Mouse (Mus musculus): ENCODE measurements at regions not wholly inside any gene's neighbourhood (a gene's known extent, or its start where the extent isn't known, plus 50 kb on each side); places are given as distances from the start of the nearest gene placed in this dataset.

DNA sequence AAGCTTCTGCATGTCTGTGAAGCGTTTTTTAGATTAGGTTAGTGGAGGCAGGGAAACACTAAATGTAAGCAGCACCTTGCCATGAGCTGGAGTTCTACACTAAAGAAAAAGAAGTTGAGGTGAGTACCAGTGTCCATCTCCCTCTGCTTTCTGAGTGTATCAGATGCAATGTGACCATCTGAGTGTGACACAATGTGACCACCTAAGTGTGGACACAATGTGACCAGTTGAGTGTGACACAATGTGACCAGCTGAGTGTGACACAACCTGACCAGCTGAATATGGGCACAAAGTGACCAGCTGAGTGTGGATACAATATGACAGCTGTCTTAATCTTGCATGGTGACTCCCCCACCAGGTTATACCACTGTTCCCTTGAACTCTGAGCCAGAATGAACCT is 101.0 kb upstream of the Xpo1 start:
- Histone ChIP-seq H3K27ac (ENCODE audit: low read depth, low read length) (no peak overlapping the region), H3K9ac (ENCODE audit: low read depth, low read length) (no peak overlapping the region), H3K4me3 (ENCODE audit: low read length) (no peak overlapping the region), H3K9me3 (ENCODE audit: control insufficient read depth, low read length) (peaks cover 2% of the 10 kb centered on the region; the same call in 1 of the 2 replicates), H3K27me3 (ENCODE audit: control insufficient read depth, insufficient read depth, low read length) (no peaks in the 10 kb centered on the region), H3K4me2 (replicated peaks; ENCODE audit: low read depth, low read length) (no peak overlapping the region), H3K36me3 (ENCODE audit: control insufficient read depth, insufficient read depth, low read length) (no peaks in the 10 kb centered on the region), H3K4me1 (ENCODE audit: control insufficient read depth, insufficient read depth, low read length) (no peaks in the 10 kb centered on the region)
- 64% methylated on average over 1 of the region's 1 CpGs for WGBS
- ATAC-seq (ENCODE audit: low FRiP score, low TSS enrichment) = no peak

DNA sequence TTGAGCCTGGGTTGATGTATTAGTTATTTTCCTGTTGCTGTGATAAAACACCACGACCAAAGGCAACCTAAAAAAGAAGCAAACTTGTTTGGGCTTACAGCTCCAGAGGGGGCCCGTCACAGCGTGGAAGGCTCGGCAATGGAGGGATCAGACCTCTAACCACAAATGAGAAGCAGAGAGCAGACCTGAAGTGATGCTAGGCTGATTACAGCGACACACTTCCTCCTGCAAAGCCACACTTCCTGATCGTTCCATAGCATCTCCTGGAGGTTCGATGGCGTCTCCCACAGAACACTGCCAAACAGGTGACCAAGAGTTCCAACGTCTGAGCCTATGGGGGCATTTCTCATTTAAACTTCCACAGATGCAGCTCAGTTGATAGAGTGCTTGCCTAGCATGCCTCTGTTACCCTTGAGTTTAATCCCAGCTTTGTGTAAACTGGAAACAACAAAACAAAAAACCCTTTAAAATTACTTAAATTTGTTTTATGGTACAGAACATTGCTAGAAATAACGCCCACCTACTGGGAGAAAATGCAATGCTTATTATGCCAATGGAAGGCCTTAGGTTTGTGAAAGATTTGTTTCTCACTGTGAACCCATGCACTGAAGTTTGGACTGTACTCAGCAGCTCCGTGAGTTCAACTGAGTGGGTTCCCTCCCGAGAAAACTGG is 87.2 kb upstream of the Xpo1 start:
- no peaks in the 10 kb centered on the region for H3K4me1 ChIP-seq (ENCODE audit: control insufficient read depth, insufficient read depth, low read length)
- no peak overlapping the region for H3K27ac ChIP-seq (ENCODE audit: low read depth, low read length)
- no peaks in the 10 kb centered on the region for H3K27me3 ChIP-seq (ENCODE audit: control insufficient read depth, insufficient read depth, low read length)
- no peaks in the 10 kb centered on the region for H3K9me3 ChIP-seq (ENCODE audit: control insufficient read depth, low read length)
- H3K9ac ChIP-seq (ENCODE audit: low read depth, low read length) = no peak overlapping the region
- H3K4me2 ChIP-seq (replicated peaks; ENCODE audit: low read depth, low read length) = no peak overlapping the region
- WGBS = 86% methylated on average over 12 of the region's 12 CpGs
- no peak overlapping the region for H3K4me3 ChIP-seq (ENCODE audit: low read length)
- no peaks in the 10 kb centered on the region for H3K36me3 ChIP-seq (ENCODE audit: control insufficient read depth, insufficient read depth, low read length)
- no peak for ATAC-seq (ENCODE audit: low FRiP score, low TSS enrichment)

DNA sequence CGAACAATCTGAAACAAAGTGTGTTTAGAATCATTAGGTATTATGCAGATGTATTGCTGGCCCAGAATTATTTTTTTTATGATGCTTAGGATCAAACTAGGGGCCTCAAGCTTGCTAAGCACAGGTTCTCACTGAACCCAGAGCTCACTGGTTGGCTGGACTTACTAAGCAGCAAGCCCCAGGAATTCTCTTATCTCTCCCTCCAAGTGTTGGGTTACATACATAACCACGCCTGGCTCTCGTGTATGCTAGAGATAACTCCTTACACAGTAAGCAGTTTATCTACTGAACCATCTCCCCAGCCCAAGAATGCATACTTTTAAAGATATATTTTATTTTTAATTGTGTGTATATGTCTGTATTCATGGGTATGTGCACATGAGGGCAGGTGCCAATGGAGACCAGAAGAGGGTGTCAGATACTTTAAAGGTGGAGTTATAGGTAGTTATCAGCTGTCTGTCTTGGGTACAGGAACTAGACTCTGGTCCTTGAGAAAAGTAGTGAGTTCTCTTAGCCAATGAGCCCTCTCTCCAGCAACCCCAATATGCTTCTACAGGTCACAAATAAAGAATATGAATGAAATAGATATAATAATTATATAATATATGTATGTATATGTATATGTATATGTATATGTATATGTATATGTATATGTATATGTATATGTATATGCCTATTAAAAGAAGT is 86.0 kb upstream of the Xpo1 start:
- H3K36me3 ChIP-seq (ENCODE audit: control insufficient read depth, insufficient read depth, low read length) = no peaks in the 10 kb centered on the region
- no peak overlapping the region for H3K27ac ChIP-seq (ENCODE audit: low read depth, low read length)
- no peaks in the 10 kb centered on the region for H3K9me3 ChIP-seq (ENCODE audit: control insufficient read depth, low read length)
- no peaks in the 10 kb centered on the region for H3K27me3 ChIP-seq (ENCODE audit: control insufficient read depth, insufficient read depth, low read length)
- no peaks in the 10 kb centered on the region for H3K4me1 ChIP-seq (ENCODE audit: control insufficient read depth, insufficient read depth, low read length)
- 70% methylated on average over 3 of the region's 3 CpGs for WGBS
- H3K4me3 ChIP-seq (ENCODE audit: low read length) = no peak overlapping the region
- no peak for ATAC-seq (ENCODE audit: low FRiP score, low TSS enrichment)
- no peak overlapping the region for H3K9ac ChIP-seq (ENCODE audit: low read depth, low read length)
- H3K4me2 ChIP-seq (replicated peaks; ENCODE audit: low read depth, low read length) = no peak overlapping the region

DNA sequence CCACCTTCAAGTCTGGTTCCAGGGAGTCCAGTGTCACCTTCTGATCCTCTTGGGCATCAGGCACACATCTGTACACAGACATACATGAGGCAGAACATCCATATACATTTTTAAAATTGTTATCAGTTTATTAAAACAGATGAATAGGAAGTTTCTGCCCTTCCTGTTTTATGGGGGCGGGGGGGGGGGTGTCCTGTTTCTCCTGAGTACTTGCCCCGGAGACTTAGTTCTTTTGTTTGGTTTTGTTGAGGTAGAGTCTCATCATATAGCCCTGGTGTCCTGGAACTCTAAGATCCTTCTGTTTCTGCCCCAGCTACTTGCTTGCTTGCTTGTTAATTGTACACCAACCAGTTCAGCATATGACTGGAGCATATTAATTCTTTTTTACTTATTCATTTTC is 85.0 kb upstream of the Xpo1 start:
- no peak for ATAC-seq (ENCODE audit: low FRiP score, low TSS enrichment)
- H3K4me3 ChIP-seq (ENCODE audit: low read length) = no peak overlapping the region
- H3K27ac ChIP-seq (ENCODE audit: low read depth, low read length) = no peak overlapping the region
- no peak overlapping the region for H3K4me2 ChIP-seq (replicated peaks; ENCODE audit: low read depth, low read length)
- H3K9me3 ChIP-seq (ENCODE audit: control insufficient read depth, low read length) = no peaks in the 10 kb centered on the region
- no peaks in the 10 kb centered on the region for H3K36me3 ChIP-seq (ENCODE audit: control insufficient read depth, insufficient read depth, low read length)
- H3K27me3 ChIP-seq (ENCODE audit: control insufficient read depth, insufficient read depth, low read length) = no peaks in the 10 kb centered on the region
- 55% methylated on average over 2 of the region's 2 CpGs for WGBS
- H3K4me1 ChIP-seq (ENCODE audit: control insufficient read depth, insufficient read depth, low read length) = no peaks in the 10 kb centered on the region
- no peak overlapping the region for H3K9ac ChIP-seq (ENCODE audit: low read depth, low read length)

DNA sequence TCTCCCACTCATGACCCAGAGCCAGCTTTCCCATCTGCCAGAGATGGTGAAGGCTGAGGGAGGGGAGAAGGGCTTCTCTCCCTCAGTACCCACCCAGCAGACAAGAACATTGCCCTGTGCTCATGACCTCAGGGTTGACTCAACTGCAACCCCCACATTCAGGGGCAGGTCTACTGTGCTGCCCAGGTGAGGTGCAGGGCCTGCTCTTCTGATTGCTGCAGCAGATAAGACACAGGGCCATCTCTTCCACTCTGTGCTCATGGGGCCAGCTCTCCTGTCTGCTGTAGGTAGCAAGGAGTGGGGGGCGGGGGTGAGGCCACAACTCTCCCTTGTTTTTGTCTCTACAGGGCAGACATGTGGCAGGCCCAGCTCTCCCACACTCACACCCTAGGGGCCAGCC is 84.1 kb upstream of the Xpo1 start:
- H3K4me3 ChIP-seq (ENCODE audit: low read length) = no peak overlapping the region
- no peaks in the 10 kb centered on the region for H3K9me3 ChIP-seq (ENCODE audit: control insufficient read depth, low read length)
- no peak overlapping the region for H3K4me2 ChIP-seq (replicated peaks; ENCODE audit: low read depth, low read length)
- no peak overlapping the region for H3K9ac ChIP-seq (ENCODE audit: low read depth, low read length)
- H3K4me1 ChIP-seq (ENCODE audit: control insufficient read depth, insufficient read depth, low read length) = no peaks in the 10 kb centered on the region
- H3K36me3 ChIP-seq (ENCODE audit: control insufficient read depth, insufficient read depth, low read length) = no peaks in the 10 kb centered on the region
- no peaks in the 10 kb centered on the region for H3K27me3 ChIP-seq (ENCODE audit: control insufficient read depth, insufficient read depth, low read length)
- no peak overlapping the region for H3K27ac ChIP-seq (ENCODE audit: low read depth, low read length)
- ATAC-seq (ENCODE audit: low FRiP score, low TSS enrichment) = no peak
- WGBS = 100% methylated on average over 1 of the region's 1 CpGs

DNA sequence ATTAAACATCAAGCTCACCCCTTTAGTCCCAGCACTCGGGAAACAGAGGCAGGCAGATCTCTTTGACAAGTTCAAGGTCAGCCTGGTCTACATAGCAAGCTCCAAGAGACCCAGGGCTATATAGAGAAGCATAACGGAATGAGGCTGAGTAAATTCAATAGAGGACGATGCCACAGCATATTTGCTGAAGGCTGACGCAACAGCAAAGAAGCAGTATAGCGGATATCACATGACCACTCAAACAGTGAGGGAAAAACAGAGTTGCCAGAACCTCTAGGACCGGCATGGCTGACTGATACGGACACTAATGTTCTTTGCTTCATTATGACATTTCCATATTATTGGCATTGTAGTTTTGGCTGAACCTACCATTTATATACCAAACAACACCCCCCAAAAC is 74.2 kb upstream of the Xpo1 start:
- H3K27ac ChIP-seq (ENCODE audit: low read depth, low read length) = no peak overlapping the region
- no peaks in the 10 kb centered on the region for H3K36me3 ChIP-seq (ENCODE audit: control insufficient read depth, insufficient read depth, low read length)
- H3K4me1 ChIP-seq (ENCODE audit: control insufficient read depth, insufficient read depth, low read length) = no peaks in the 10 kb centered on the region
- H3K4me3 ChIP-seq (ENCODE audit: low read length) = no peak overlapping the region
- no peak overlapping the region for H3K4me2 ChIP-seq (replicated peaks; ENCODE audit: low read depth, low read length)
- WGBS = 92% methylated on average over 7 of the region's 7 CpGs
- no peaks in the 10 kb centered on the region for H3K27me3 ChIP-seq (ENCODE audit: control insufficient read depth, insufficient read depth, low read length)
- H3K9ac ChIP-seq (ENCODE audit: low read depth, low read length) = no peak overlapping the region
- ATAC-seq (ENCODE audit: low FRiP score, low TSS enrichment) = no peak
- peaks cover 5% of the 10 kb centered on the region for H3K9me3 ChIP-seq (ENCODE audit: control insufficient read depth, low read length)

DNA sequence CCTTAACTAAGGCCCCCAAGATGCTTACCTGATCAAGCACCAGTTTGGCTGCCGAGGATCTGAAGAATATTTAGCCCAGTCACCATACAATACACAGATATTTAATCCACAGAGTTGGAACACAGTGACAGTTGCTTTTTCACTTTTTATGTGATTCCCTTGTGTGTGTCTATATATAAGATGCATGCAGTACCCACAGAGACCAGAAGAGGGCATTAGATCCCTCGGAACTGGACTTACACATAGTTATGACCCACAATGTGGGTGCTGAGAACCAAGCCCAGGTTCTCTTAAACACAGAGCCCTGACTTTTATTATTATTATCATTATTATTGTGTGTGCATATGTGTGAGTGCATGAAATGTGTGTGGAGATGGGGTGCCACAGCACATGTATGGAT is 70.6 kb upstream of the Xpo1 start:
- Histone ChIP-seq H3K9ac (ENCODE audit: low read depth, low read length) (no peak overlapping the region), H3K27me3 (ENCODE audit: control insufficient read depth, insufficient read depth, low read length) (no peaks in the 10 kb centered on the region), H3K4me2 (replicated peaks; ENCODE audit: low read depth, low read length) (no peak overlapping the region), H3K4me1 (ENCODE audit: control insufficient read depth, insufficient read depth, low read length) (no peaks in the 10 kb centered on the region), H3K9me3 (ENCODE audit: control insufficient read depth, low read length) (peaks cover 5% of the 10 kb centered on the region), H3K36me3 (ENCODE audit: control insufficient read depth, insufficient read depth, low read length) (no peaks in the 10 kb centered on the region), H3K27ac (ENCODE audit: low read depth, low read length) (no peak overlapping the region), H3K4me3 (ENCODE audit: low read length) (no peak overlapping the region)
- 88% methylated on average over 2 of the region's 2 CpGs for WGBS
- ATAC-seq (ENCODE audit: low FRiP score, low TSS enrichment) = no peak

DNA sequence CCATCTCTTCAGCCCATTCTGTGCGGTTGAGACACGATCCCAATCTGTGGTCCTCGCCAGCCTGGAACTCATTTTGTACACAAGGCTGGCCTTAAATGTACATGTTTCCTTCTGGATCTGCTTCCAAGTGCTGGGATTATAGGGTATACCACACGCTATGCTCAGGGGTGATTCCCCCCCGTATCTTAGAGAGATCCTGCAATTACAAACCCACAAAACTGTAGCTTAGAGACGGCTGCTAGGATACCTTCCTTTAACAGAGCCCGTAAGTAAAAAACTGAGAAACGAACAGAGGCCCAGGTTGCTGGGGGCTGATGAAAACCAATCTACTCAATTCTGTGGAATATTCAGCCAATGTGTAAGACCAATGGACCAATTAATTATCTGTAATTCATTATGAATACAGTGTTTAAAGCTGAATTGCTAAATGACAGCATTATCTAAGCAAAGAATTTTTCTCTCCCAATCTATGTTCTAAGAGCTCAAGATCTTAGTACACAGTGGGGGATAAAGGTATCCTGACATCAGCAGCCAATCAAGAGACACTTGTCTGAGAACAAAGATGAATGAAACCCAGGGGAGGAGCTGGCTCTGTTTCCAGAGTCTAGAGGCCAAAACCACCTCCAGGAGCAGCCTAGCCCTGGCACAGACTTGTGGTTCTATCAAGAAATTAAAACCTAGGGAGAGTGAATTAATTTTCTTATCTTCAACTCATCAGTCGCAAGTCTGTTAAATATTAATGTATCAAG is 54.0 kb upstream of the Xpo1 start:
- Histone ChIP-seq H3K4me1 (ENCODE audit: control insufficient read depth, insufficient read depth, low read length) (no peaks in the 10 kb centered on the region), H3K4me3 (ENCODE audit: low read length) (no peak overlapping the region), H3K27me3 (ENCODE audit: control insufficient read depth, insufficient read depth, low read length) (no peaks in the 10 kb centered on the region), H3K27ac (ENCODE audit: low read depth, low read length) (no peak overlapping the region), H3K9ac (ENCODE audit: low read depth, low read length) (no peak overlapping the region), H3K36me3 (ENCODE audit: control insufficient read depth, insufficient read depth, low read length) (no peaks in the 10 kb centered on the region), H3K4me2 (replicated peaks; ENCODE audit: low read depth, low read length) (no peak overlapping the region), H3K9me3 (ENCODE audit: control insufficient read depth, low read length) (no peaks in the 10 kb centered on the region)
- 85% methylated on average over 9 of the region's 9 CpGs for WGBS
- no peak for ATAC-seq (ENCODE audit: low FRiP score, low TSS enrichment)

DNA sequence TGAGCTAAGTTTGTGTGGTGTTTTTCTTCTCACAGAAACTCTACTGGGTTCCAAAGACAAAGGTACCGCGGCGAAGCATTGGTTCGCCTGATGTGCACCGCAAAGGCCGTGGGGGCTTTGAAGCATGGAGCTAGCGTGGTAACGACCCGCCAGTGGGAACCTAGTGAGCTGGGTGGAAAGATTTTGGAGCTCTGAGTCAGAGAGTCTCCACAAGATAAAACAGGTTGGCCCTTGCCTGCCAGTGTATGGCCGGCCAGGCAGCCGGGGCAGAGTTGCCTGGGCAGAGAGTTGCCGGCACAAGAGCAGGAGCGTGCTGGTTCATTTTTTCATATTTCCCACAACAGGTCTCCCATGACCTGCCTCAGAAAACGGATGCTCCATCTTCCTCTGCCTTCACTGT is 52.3 kb upstream of the Xpo1 start:
- no peaks in the 10 kb centered on the region for H3K27me3 ChIP-seq (ENCODE audit: control insufficient read depth, insufficient read depth, low read length)
- H3K9me3 ChIP-seq (ENCODE audit: control insufficient read depth, low read length) = no peaks in the 10 kb centered on the region
- H3K27ac ChIP-seq (ENCODE audit: low read depth, low read length) = no peak overlapping the region
- WGBS = 87% methylated on average over 14 of the region's 14 CpGs
- H3K36me3 ChIP-seq (ENCODE audit: control insufficient read depth, insufficient read depth, low read length) = no peaks in the 10 kb centered on the region
- H3K4me3 ChIP-seq (ENCODE audit: low read length) = no peak overlapping the region
- H3K4me1 ChIP-seq (ENCODE audit: control insufficient read depth, insufficient read depth, low read length) = no peaks in the 10 kb centered on the region
- no peak overlapping the region for H3K4me2 ChIP-seq (replicated peaks; ENCODE audit: low read depth, low read length)
- H3K9ac ChIP-seq (ENCODE audit: low read depth, low read length) = no peak overlapping the region
- no peak for ATAC-seq (ENCODE audit: low FRiP score, low TSS enrichment)

All from kidney, embryonic 14.5 days (tissue).